Mouse (Mus musculus) layer of hippocampus, postnatal 25 days (tissue): Measurements from ENCODE around the gene Rnaseh2b. TPM values are rescaled to one million over a fixed set of nuclear protein-coding genes. Genes with fewer than 3 reads are reported as not detected.

Source experiments
- DNase-seq, 2 experiments: peaks; one replicate each; pipeline ENCODE4 v3.0.0; 2022; ENCODE audit warnings: mixed read lengths in 2 of 2, low spot score in 1 of 2; ENCODE audit errors: extremely low spot score in 1 of 2
- total RNA-seq, 2 experiments: library from RNA; stranded (reverse); gene quantifications; 2 replicates each; pipeline ENCODE4 v1.2.3; 2021

Rnaseh2b gene
- total RNA-seq: 10 to 100 TPM; 10.1 to 14.1 TPM

DNA sequence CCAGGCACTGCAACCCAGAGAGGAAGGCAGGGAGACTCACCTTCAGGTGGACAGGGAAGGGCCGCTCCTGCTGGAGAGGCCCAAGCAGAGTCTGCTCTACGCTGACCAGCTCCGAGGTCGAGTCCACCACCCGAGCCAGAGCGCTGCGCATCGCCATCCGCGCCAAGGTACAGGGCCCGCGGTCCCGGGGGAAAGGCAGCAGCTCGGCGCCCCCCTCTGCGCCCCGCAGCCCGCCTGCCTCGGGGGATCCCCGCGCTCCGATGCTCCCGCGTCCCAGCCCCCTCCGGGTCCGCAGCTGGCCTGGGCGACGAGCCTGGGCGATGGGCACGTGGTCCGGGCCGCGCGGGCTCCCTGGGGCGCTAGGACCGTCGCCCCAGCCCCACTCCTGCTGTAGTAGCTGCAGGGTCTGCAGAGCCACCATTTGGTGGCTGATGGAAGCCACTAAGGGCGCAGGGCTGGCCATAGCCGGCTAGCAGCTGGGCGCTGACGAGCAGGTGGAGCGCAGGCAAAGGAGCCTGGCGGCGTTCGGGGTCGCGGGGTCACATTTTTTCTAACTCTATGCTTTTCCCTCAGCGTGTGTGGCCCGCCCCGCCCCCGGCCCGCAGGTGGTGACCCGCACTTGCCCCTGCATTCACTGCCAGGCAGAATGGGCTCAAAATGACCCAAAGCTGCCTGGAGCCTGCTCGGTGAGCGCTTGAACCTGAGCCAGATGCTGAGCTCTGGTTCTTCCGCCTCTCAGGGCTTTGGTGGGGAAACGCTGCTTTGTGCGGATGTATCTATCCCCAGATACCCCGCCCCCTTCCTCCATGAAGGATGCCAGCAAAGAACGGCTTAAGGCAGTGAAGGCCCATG, at the start of gene Rnaseh2b, which contains the start of gene Dleu7:
Gene Rnaseh2b (plus strand): TSS at position 102 of the 852 bp plus-strand sequence.
Gene Dleu7 (minus strand): TSS at position 560 of the 852 bp plus-strand sequence.
- DNase-seq: peak; percentile 11 to 20

DNA sequence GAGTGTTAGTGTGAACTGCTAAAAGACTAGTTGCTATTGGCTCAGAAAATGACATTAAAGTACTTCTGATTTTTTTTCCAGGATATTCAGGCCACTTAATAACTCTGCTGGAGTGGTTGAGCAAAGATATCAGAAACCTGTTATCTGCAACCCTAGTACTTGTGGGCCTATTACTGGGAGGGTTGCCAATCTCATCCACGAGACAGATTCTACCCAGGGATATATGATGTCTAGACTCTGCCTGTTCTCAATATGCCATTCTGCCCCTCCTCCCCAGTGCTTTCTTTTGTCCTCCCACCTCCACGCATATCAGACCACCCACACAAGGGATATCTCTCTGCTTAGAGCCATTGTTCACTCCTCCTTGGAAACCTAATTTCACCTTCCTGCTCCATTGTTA, 48.9 kb upstream of the Rnaseh2b start:
- no peak for DNase-seq

DNA sequence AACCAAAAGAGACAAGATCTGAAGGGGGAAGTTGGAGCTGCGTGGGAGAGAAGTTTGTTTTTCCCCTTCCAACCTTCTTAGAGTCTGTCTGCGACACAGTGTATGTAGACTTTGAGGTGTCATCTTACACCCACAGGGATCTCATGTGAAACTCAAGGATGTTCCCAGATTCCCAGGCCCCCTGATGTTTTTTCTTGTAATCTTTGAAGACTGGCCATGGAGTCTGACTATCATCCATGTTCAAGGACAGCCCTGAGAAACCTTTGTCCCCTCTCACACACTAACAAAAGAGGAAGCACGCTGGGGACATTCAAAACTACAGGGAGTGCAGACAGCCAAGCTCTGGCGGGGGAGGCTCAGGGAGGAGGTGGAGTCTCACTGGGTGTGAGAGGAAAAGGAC, 46.8 kb upstream of the Rnaseh2b start:
- DNase-seq: no peak

DNA sequence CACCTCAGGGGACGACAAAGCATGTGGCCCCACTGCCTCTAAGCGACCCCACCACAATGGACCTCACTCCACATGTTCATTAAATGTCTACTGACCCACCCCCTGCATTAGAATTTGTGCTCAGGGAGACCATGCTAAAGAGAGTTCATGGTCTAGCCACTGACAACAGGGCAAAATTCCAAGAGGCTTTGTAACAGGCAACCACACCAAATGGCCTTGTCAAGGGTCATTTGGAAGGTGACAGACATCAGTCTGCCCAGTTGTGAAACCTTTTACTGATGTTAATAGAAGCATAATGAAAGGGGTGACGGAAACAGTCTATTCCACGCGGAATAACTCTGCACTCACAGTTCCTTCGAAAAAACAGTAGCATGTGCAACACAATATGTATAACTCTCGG, 44.0 kb upstream of the Rnaseh2b start:
- DNase-seq: no peak

DNA sequence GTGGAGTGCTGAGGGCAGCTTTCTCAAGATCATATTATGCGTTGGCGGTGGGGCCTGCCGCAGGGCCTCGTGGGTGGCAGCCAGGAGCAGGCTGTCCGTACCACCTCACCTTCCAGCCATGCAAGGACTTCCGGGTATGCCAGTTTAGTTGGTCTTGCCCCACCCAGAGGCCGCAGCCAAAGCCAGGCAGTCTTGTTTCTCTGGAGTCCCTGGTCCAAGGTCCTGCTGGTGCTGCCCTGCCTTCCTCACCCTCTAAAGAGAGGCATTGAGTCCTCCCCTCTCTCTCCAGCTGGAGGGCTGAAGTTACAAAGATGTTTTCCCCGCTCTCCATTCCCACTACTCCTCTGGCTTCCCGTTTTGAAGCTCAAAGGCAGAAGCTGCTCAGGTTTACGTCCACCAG, 43.6 kb upstream of the Rnaseh2b start:
- no peak for DNase-seq

DNA sequence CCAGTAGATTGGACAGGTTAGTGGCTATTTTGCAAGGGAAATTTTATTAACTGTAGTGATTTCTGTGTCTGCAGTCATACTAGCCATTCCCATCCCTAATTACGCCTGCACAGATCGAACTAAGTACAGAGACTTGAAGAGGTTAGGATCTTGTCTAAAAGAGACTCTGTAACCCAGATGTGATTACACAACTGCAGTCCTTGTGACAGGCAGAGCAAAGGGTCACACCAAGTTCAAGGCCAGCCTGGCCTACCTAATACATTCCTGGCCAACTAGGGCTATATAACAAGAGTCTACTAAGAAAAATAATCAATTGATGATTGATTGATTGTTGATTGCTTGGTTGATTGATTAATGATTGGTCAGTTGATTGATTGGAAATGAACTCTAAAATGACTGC, 43.1 kb upstream of the Rnaseh2b start:
- DNase-seq: no peak

DNA sequence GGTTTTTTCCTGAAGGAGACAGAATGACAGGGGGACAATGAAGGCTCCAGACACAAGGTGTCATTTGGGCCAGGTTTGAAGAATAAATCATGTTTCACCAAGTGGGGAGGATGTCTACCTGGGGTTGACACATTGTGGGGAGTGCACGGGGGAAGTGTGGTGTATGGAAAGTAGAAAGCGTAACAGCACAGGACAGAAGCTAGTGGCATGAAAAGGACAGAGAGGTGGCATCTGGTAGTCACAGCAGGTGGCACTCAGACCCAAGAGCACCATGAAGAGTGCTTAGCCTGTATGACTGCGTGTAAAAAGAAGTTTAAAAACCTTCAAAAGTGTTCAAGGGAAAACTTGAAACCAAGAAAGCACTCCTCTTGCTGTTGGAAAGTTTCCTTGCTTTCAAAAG, 42.3 kb upstream of the Rnaseh2b start:
- no peak for DNase-seq

DNA sequence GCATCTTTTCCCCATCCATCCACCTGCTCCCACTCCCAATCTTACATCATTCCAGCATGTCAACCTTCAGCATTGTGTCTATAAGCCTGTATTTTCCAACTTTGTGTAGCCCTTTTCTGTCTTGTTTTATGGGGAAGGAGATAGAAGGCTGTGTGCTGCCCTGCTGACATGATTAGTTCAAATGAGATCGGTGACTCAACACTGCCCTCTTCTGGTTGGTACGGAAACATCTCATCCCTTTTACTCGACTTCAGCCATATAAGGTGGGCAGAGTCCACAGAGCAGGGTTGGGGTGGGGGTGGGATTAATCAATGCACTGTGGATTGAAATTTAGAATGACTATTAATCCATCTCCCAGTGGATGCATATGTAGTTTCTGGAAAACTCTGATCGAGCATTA, 40.4 kb upstream of the Rnaseh2b start:
- peak; percentile 22 to 56 for DNase-seq

DNA sequence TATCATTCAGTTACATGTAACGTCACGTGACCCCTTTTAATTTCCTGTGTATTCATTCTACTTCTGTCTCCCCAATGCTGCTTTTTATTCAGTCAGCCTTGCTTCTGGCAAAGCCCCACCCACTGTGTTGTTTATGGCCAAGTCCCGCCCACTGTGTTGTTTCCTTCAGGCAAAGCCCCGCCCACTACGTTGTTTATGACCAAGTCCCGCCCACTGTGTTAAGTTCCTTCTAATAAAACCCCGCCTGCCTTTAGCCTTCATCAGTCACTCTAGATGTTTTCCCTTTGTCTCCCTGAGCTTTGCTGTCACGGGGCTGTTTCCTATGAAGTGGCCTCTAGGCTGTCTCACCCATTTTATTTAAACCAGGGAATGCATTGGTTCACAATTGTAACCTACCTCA, 38.0 kb upstream of the Rnaseh2b start:
- no peak for DNase-seq

DNA sequence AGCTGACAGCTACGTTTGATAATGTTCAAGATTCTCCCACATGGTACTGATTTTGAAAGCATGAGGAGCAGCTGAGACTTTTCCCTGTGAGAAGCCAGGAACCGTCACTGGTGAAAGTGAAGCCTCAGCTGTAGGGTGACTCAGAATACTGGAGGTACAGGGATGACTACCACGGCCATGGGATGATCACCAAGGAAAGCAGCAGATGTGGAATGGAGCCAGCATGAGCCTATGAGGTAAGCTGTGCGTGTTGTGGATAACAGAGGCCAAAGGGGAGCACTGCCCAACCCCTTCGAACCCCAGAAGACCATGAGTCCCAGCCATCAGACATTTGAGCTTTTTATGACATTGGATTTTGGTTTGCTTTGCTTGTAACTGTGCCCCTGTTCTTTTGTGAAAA, 36.3 kb upstream of the Rnaseh2b start:
- DNase-seq: no peak

DNA sequence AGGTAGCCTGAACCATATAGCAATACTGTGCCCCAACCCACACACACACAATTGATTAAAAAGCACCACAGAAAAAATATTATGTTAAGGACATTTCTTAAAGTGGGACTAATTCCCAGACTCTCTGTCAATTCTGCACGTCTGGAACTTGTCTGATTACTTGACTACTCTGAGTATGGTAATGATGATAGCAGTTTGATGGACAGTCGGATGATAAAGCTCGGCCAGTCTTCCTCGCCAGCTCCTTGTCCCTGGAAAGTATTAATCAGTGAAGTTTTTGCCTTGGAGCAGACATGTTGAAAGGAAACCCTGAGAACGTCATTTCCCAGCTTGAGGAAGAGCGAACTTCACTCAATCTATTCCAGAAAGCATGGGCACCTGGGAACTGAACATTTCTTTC, 34.3 kb upstream of the Rnaseh2b start:
- DNase-seq: no peak

DNA sequence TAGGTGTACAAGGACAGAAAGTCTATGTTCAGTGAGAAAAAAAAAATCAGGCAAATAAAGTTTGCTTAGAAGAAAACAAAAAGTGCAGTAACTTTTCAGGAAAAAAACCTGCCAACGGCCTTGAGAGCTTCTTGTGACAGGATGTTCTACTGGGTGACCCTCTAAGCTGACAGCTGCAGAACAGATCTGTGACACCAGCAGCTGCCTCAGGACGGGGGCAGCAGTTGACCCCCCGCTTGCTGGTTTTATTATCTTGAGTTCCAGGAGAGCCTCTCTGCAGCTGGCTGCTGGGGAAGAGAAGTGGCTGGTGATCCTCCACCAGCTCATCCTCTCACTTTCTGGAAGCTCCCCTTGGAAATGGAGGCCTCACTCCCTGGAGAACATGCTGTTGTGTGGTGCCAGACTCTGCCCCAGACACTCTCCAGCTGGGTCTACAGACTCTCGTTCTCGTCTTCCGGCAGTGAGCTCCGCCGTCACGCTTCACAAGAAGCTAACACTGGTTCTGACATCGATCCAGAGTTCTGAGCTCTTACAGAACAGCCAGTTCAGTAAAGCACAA, 33.3 kb upstream of the Rnaseh2b start:
- no peak for DNase-seq

DNA sequence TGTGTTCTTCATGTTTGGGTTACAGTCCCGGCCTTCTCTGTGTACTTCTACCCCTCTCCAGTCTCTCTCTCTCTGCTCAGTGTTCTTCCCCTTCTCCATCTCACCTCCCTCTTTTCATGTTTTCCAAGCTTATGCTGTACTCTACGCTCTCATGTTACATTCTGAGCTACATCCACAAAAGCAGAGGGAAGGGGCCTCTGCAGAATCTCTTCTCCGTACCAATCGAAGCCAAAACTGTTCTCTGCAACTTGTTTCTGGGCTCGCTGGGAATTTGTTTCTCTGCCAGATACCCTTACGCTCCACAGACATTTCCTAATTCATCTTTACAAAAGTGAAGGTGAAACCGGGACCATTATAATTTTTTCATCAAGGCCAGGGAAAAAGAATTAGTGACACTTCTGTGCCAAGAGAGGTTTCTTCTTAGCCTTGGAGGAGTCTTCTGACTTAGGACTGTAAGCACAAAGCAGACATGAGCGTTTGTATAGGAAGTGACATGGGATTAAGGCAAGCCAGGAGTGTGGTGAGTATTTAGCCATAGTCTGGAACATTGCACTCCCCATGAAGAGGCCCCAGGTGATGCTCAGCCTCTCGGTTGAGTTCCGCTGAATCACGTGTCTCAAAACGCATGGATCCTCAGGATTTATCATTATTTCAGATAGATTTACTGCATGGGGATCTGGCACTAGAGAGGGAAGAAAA, 21.5 kb upstream of the Rnaseh2b start:
- no peak for DNase-seq

DNA sequence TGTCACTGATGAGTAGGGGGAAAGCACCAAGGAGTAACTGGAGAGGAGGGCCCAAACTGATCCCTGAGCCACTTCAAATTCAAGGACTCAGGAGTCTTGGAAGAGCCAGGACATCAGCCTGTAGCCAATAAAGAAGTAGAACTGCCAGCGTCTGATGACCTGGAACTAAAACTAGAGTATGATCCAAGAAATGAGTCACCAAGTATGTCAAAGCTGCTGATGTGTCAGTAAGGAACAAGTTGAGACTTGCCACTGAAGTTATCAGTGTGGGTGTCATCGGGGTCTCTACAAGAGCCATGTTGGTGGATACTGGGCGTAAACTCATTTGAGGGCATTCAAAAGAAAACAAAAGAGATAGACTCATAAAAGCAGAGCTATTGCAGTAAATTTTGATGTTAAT, 18.8 kb upstream of the Rnaseh2b start:
- no peak for DNase-seq

DNA sequence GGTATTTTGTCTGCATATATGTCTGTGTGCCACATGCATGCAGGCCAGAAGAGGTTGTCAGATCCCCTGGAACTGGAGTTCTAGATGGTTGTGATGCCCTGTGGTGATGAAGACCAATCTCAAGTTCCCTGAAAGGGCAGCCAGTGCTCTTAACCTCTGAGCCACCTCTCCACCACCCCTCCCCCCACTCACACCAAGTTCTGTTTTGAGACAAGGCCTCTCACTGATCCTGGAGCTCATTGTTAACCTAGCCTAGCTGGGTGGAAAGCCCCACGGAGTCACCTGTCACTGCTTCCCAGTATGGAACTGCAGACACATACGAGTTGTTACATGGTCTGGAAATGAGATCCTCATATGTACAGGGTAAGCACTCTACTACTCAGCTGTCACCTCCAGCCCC, 9.4 kb upstream of the Rnaseh2b start:
- DNase-seq: no peak

DNA sequence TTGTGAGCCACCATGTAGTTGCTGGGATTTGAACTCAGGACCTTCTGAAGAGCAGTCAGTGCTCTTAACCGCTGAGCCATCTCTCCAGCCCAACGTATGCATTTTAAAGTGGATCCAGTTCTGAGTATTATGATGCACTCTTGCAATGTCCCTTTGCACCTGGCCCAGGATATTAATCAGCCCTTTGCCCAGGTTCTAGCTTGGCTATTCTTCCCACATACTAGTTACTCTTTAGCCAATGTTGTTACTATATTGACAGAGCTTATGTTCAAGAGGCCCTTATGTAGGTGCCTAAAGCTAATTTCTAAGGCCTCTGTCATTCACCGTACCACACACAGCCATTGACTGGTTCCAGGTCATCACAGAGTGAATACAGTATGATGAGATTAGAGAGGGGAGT, 3.7 kb upstream of the Rnaseh2b start:
- DNase-seq: no peak

DNA sequence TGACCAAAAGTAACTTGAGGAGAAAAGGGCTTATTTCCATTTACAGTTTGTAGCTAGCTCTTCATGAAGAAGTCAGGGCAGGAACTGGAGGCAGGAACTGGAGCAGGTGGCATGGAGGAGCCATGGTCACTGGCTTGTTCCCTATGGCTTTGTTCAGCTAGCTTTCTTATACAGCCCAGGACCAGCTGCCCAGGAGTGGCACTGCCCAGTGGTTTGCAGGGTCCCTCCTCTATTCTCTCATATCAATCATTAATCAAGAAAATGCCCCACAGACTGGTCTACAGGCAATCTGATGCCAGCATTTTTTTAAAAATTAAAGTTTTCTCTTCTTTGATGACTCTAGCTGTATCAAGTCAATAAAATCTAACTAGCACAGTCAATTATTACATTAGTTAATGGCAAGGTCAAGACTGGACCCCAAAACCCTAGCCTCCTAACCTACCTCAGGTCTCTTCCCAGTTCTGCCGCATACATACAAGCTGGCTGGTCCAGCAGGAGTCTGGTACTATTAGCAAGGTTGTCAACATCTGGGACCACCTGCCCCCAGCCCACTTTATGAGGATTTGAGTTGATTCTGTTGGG, 892 bp upstream of the Rnaseh2b start:
- DNase-seq: no peak

DNA sequence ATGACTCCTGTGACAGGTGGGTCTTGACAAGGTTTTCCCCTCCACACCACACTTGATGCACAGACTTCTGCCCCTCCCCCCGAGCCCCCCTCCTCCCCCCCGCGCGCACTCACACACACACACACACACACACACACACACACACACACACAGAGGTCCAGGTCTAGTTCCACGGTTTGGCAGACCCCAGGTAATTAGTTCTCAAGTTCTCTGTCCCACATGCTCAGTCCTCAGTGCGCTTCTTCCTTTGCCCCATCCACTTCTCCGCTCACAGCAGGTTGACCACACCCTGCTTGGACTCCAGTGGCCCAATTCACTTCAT, 262 bp upstream of the Rnaseh2b start:
- DNase-seq: no peak

DNA sequence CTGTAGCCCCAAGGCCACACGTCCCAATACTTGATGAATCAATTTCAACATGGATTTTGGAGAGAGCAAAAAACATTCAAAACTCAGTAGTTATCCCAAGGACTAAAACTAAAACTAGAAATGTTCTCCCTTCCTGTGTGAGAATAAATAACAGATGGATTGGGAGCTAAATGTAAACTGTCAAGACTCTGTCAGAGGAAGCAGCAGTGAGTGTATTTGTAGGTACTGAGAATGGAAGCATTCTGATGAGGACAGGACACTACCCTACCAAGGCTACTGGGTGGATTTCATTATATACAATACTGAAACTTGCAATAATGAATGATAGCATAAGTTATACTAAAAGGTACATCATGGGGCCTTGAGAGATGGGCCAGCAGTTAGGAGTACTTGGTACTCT, 6.4 kb downstream of the Rnaseh2b start:
- DNase-seq: no peak

DNA sequence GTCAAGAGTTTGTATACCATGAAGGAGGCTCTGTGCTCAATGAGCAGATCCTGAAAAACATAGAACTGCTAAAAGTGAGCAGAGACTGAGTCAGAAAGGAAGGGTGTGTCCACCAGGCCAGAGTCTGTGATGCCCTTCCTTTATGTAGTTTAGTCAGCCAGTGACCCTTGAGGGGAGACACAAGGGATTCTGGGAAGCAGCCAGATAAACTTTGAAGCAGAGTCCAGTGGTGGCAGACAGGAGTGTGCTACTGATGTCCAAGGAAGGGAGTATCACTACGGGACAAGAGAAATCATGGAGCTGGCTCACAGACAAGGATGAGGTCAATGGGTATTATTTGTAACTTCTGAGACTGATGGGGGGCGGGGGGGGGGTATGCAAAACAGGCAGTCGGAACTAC, 7.6 kb downstream of the Rnaseh2b start:
- no peak for DNase-seq

DNA sequence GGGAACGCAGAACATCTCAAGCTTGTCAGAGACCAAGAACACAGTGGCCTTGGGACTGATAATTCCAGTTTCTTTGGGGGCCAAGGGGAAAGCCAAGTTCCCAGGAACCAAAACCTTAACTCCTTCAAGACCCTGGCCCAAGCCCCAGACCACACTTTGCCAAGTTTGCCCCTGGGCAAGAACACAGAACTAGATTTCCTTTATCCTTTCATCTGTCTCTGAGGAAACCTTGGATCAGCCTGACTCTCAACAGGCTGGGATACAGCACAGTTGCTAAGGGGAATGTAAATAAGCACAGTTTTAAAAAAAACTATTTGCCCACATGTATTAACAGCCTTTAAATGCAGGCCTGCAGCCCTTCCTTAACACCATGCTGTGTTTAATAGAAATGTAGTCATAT, 15.2 kb downstream of the Rnaseh2b start:
- DNase-seq: no peak
